Mouse (Mus musculus): Measurements from ENCODE around the gene Acsf2. TPM values are rescaled to one million over a fixed set of nuclear protein-coding genes. Genes with fewer than 3 reads are reported as not detected.
A peak's percentile ranks its signal among the peaks of the same experiment; 100 is the strongest.

Gene Acsf2
- polyA plus RNA-seq, 1 experiment from 2014 or later, result 4.0 TPM

DNA sequence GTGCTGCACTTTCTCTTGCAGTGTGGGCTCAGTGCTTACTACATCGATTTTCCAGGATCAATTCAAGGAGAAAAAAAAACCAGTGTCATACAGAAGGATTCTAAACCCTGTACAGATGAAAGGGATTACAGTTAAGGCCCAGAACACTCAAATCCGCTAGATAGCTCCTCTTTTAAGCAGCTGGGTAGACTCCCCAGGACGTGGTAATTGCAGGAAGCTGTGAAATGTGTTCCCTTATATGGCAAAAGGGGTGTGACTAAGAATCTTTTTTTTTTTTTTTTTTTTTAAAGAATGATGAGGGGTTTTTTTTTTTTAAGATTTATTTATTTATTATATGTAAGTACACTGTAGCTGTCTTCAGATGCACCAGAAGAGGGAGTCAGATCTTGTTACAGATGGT, 72.8 kb downstream of the Acsf2 start:
- no peak overlapping the region for H3K4me2 ChIP-seq (ENCODE audit: low read length)
- H3K27ac ChIP-seq (replicated peaks in 1 of 2; ENCODE audit: control insufficient read depth in 1 of 2, insufficient read depth in 1 of 2, low read depth in 2 of 2, low read length in 2 of 2), result no peak overlapping the region
- 59% methylated on average over 3 of the region's 3 CpGs for WGBS
- H3K4me1 ChIP-seq (ENCODE audit: control insufficient read depth in 2 of 2, insufficient read depth in 2 of 2, low read length in 2 of 2), result peaks cover 0 to 2% of the 10 kb centered on the region in 2 experiments; a peak in 1 of 4 replicates
- no peaks in the 10 kb centered on the region for H3K27me3 ChIP-seq (ENCODE audit: control insufficient read depth, insufficient read depth, low read length)
- H3K36me3 ChIP-seq (ENCODE audit: control insufficient read depth, insufficient read depth, low read length), result no peaks in the 10 kb centered on the region
- H3K4me3 ChIP-seq (ENCODE audit: control insufficient read depth in 1 of 2, insufficient read depth in 1 of 2, low read depth in 1 of 2, low read length in 2 of 2), result no peak overlapping the region
- no peaks in the 10 kb centered on the region for H3K9me3 ChIP-seq (ENCODE audit: control insufficient read depth, low read length)
- ATAC-seq (ENCODE audit: insufficient number of reproducible peaks, insufficient read depth, low FRiP score, low read depth), result no peak
- no peak overlapping the region for H3K9ac ChIP-seq (ENCODE audit: low read length)

DNA sequence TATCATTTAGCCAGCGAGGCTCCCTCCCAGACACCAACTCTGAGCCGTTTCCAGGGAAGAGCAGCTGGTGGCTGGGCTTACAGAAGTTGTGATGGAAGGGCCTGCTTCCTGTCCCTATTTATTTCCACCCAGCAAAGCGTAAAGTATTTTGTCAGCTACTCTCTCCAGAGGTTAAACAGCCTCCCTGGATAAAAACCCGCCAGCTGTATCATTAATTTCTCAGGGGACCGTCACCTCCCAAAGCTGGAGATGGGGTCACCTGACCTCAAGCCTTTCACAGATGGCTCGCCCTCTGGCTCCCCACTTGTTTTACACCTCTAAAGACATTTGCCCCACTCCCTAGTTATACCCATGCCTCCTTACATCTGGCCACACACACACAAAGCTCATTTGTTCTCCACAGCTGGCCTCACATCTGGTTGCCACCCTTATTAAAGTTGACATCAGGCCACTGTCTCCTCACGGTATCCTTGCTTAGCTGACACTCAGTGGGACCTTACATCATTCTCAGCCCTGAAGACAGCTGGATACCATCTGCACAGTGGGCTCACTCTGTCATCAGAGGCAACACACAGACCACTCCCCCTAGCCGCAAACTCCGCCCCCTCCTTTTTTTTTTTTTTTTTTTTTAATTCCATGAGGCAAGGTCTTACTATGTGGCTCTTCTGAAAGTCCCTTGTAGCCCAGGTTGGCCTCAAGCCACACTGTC, 75.3 kb downstream of the Acsf2 start:
- no peak for ATAC-seq (ENCODE audit: insufficient number of reproducible peaks, insufficient read depth, low FRiP score, low read depth)
- Histone ChIP-seq H3K9me3 (ENCODE audit: control insufficient read depth, low read length) (no peaks in the 10 kb centered on the region), H3K4me2 (ENCODE audit: low read length) (no peak overlapping the region), H3K4me3 (ENCODE audit: control insufficient read depth in 1 of 2, insufficient read depth in 1 of 2, low read depth in 1 of 2, low read length in 2 of 2) (no peak overlapping the region), H3K27ac (replicated peaks in 1 of 2; ENCODE audit: control insufficient read depth in 1 of 2, insufficient read depth in 1 of 2, low read depth in 2 of 2, low read length in 2 of 2) (no peak overlapping the region), H3K36me3 (ENCODE audit: control insufficient read depth, insufficient read depth, low read length) (no peaks in the 10 kb centered on the region), H3K9ac (ENCODE audit: low read length) (no peak overlapping the region), H3K4me1 (ENCODE audit: control insufficient read depth in 2 of 2, insufficient read depth in 2 of 2, low read length in 2 of 2) (peaks cover 6 to 14% of the 10 kb centered on the region in 2 experiments), H3K27me3 (ENCODE audit: control insufficient read depth, insufficient read depth, low read length) (no peaks in the 10 kb centered on the region)
- 58% methylated on average over 9 of the region's 9 CpGs for WGBS

DNA sequence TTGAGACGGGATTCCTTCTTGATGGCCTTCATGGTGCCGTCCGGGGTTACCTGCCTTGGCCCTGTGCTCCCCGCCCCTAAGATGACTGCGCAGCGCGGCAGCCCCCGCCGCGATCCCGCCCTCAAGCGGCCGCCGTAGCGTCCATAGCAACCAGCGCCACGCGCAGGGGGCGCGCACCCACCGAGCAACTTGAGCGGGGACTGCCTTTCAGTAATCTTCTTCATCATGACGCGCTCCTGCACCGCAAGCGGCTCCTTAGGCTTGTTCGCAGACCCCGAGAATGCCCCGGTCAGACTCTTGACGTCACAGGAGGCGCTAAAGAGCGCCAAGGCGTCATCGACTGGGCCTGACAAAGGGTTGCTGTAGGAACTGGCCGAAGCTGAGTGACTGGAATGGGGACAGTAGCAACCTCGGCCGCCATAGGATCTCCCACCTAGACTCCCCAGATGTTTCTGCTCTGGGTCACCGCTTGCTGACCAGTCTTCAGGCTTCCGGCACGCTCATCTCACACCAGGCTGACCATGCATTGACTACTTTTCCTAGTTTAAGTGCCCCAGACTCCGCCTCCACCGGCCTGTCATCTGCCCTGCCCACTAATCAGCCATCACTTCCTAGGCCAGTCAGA, 80.3 kb downstream of the Acsf2 start, which contains the start of gene Mycbpap:
Mycbpap (minus strand) TSS at position 524 of the 625 bp plus-strand sequence.
- H3K36me3 ChIP-seq (ENCODE audit: control insufficient read depth, insufficient read depth, low read length), result no peaks in the 10 kb centered on the region
- 1% methylated on average over 42 of the region's 42 CpGs for WGBS
- peak within 1 kb of the TSS; percentile 67 for H3K9ac ChIP-seq (ENCODE audit: low read length)
- peak within 1 kb of the TSS; percentile 52 to 58 for H3K27ac ChIP-seq (replicated peaks in 1 of 2; ENCODE audit: control insufficient read depth in 1 of 2, insufficient read depth in 1 of 2, low read depth in 2 of 2, low read length in 2 of 2)
- H3K4me1 ChIP-seq (ENCODE audit: control insufficient read depth in 2 of 2, insufficient read depth in 2 of 2, low read length in 2 of 2), result peaks cover 15 to 28% of the 10 kb centered on the region in 2 experiments
- no peaks in the 10 kb centered on the region for H3K27me3 ChIP-seq (ENCODE audit: control insufficient read depth, insufficient read depth, low read length)
- peak within 1 kb of the TSS; percentile 81 for H3K4me2 ChIP-seq (ENCODE audit: low read length)
- H3K4me3 ChIP-seq (ENCODE audit: control insufficient read depth in 1 of 2, insufficient read depth in 1 of 2, low read depth in 1 of 2, low read length in 2 of 2), result peak within 1 kb of the TSS; percentile 67 to 72
- peak; percentile 52; the same call in 1 of the 2 replicates for ATAC-seq (ENCODE audit: insufficient number of reproducible peaks, insufficient read depth, low FRiP score, low read depth)
- H3K9me3 ChIP-seq (ENCODE audit: control insufficient read depth, low read length), result no peaks in the 10 kb centered on the region

DNA sequence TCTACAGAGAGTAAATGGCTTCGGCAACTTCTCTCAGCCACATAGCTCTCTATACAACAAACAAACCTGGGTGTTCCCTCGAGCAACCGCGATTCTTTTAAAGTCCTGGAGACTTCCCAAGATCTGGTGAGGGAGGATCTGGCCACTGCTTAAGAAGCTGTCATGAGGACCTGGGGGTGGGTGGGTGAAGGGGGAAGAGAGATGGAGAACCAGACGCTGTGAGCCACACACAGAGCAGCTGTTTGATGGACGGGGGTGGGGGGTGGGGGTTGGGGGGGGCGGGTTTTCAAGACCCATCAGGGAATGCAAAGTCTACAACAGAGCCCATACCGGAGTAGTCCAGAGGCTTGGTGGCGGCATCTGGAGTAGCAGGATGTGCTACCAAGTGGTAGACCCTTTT, 88.2 kb downstream of the Acsf2 start:
- Histone ChIP-seq H3K36me3 (ENCODE audit: control insufficient read depth, insufficient read depth, low read length) (no peaks in the 10 kb centered on the region), H3K9ac (ENCODE audit: low read length) (no peak overlapping the region), H3K4me2 (ENCODE audit: low read length) (no peak overlapping the region), H3K4me1 (ENCODE audit: control insufficient read depth in 2 of 2, insufficient read depth in 2 of 2, low read length in 2 of 2) (peaks cover 5 to 7% of the 10 kb centered on the region in 2 experiments; a peak in 3 of 4 replicates), H3K9me3 (ENCODE audit: control insufficient read depth, low read length) (no peaks in the 10 kb centered on the region), H3K4me3 (ENCODE audit: control insufficient read depth in 1 of 2, insufficient read depth in 1 of 2, low read depth in 1 of 2, low read length in 2 of 2) (no peak overlapping the region), H3K27ac (replicated peaks in 1 of 2; ENCODE audit: control insufficient read depth in 1 of 2, insufficient read depth in 1 of 2, low read depth in 2 of 2, low read length in 2 of 2) (no peak overlapping the region), H3K27me3 (ENCODE audit: control insufficient read depth, insufficient read depth, low read length) (no peaks in the 10 kb centered on the region)
- WGBS, result 52% methylated on average over 9 of the region's 9 CpGs
- ATAC-seq (ENCODE audit: insufficient number of reproducible peaks, insufficient read depth, low FRiP score, low read depth), result no peak

DNA sequence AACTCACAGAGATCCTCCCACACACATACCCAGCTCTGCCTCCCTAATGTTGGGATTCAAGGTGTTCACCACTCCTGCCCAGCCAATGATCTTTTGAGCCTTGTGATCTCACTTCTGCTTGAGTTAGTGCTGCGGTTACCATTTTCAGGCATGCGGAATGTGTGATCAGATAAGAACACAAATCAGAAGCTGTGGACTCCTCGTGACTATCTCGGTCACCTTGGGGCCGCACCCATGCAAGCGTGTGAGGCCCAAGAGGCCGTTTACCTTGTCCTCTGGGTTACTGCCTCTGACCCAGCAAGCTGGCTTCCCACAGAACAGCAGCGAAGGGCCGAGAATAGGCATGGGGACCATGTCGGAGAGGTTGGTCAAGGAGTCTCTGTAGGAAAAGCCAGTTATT, 92.7 kb downstream of the Acsf2 start:
- H3K9me3 ChIP-seq (ENCODE audit: control insufficient read depth, low read length), result no peaks in the 10 kb centered on the region
- no peaks in the 10 kb centered on the region for H3K36me3 ChIP-seq (ENCODE audit: control insufficient read depth, insufficient read depth, low read length)
- no peak overlapping the region for H3K4me2 ChIP-seq (ENCODE audit: low read length)
- 61% methylated on average over 10 of the region's 10 CpGs for WGBS
- peaks cover 0 to 3% of the 10 kb centered on the region in 2 experiments; a peak in 1 of 4 replicates for H3K4me1 ChIP-seq (ENCODE audit: control insufficient read depth in 2 of 2, insufficient read depth in 2 of 2, low read length in 2 of 2)
- no peak overlapping the region for H3K4me3 ChIP-seq (ENCODE audit: control insufficient read depth in 1 of 2, insufficient read depth in 1 of 2, low read depth in 1 of 2, low read length in 2 of 2)
- no peak for ATAC-seq (ENCODE audit: insufficient number of reproducible peaks, insufficient read depth, low FRiP score, low read depth)
- no peak overlapping the region for H3K27ac ChIP-seq (replicated peaks in 1 of 2; ENCODE audit: control insufficient read depth in 1 of 2, insufficient read depth in 1 of 2, low read depth in 2 of 2, low read length in 2 of 2)
- no peaks in the 10 kb centered on the region for H3K27me3 ChIP-seq (ENCODE audit: control insufficient read depth, insufficient read depth, low read length)
- H3K9ac ChIP-seq (ENCODE audit: low read length), result no peak overlapping the region

Other genes with a start within 250 kb of the Acsf2 start
- 0.49 and 1.2 TPM in 2 replicates for gene Abcc3, start 208.9 kb downstream of the Acsf2 start, polyA plus RNA-seq (2014; fragmentation: Nextera tagmentation; extraction: Ambion mirVana)
- 7.7 TPM in 2 replicates for gene Cacna1g, start 127.7 kb downstream of the Acsf2 start, polyA plus RNA-seq (2014; fragmentation: Nextera tagmentation; extraction: Ambion mirVana)
- gene Spata20, start 115.7 kb downstream of the Acsf2 start, polyA plus RNA-seq (2014; fragmentation: Nextera tagmentation; extraction: Ambion mirVana), result not detected in 2 replicates
- gene Epn3, start 101.9 kb downstream of the Acsf2 start, polyA plus RNA-seq (2014; fragmentation: Nextera tagmentation; extraction: Ambion mirVana), result 11.4 TPM in 2 replicates
- 4.7 and 6.6 TPM in 2 replicates for gene Mycbpap, start 80.1 kb downstream of the Acsf2 start, polyA plus RNA-seq (2014; fragmentation: Nextera tagmentation; extraction: Ambion mirVana)
- 5.4 and 6.9 TPM in 2 replicates for gene Rsad1, start 52.6 kb downstream of the Acsf2 start, polyA plus RNA-seq (2014; fragmentation: Nextera tagmentation; extraction: Ambion mirVana)
- gene Chad, start 36.8 kb downstream of the Acsf2 start, polyA plus RNA-seq (2014; fragmentation: Nextera tagmentation; extraction: Ambion mirVana), result 0.15 and 0.42 TPM in 2 replicates
- gene Lrrc59, start 27.9 kb upstream of the Acsf2 start, polyA plus RNA-seq (2014; fragmentation: Nextera tagmentation; extraction: Ambion mirVana), result 104 and 110 TPM in 2 replicates
- gene Mrpl27, start 51.9 kb upstream of the Acsf2 start, polyA plus RNA-seq (2014; fragmentation: Nextera tagmentation; extraction: Ambion mirVana), result 131 and 147 TPM in 2 replicates
- gene Eme1, start 52.1 kb upstream of the Acsf2 start, polyA plus RNA-seq (2014; fragmentation: Nextera tagmentation; extraction: Ambion mirVana), result 10.2 and 11.7 TPM in 2 replicates
- gene Xylt2, start 75.6 kb upstream of the Acsf2 start, polyA plus RNA-seq (2014; fragmentation: Nextera tagmentation; extraction: Ambion mirVana), result 10.4 and 13.8 TPM in 2 replicates
- not detected in 2 replicates for gene Gm11541, start 102.6 kb upstream of the Acsf2 start, polyA plus RNA-seq (2014; fragmentation: Nextera tagmentation; extraction: Ambion mirVana)
- 0.18 TPM in 1 of 2 replicates, not detected in the other for gene Cdc34b, start 139.9 kb upstream of the Acsf2 start, polyA plus RNA-seq (2014; fragmentation: Nextera tagmentation; extraction: Ambion mirVana)
- gene Tmem92, start 180.8 kb upstream of the Acsf2 start, polyA plus RNA-seq (2014; fragmentation: Nextera tagmentation; extraction: Ambion mirVana), result not detected in 2 replicates